Mouse (Mus musculus): ENCODE measurements around the gene Pole. TPM values are rescaled to one million over a fixed set of nuclear protein-coding genes. Genes with fewer than 3 reads are reported as not detected.

Gene Pole
- polyA plus RNA-seq, 1 experiment from 2014 or later = 45.2 TPM

GRCm38 (mm10) chr5:110379086-110379485 lies 93.0 kb downstream of the Pole start:
- Histone ChIP-seq H3K27me3 (no peaks in the 10 kb centered on the region), H3K4me3 (replicated peaks) (no peak overlapping the region), H3K4me2 (no peak overlapping the region), H3K27ac (no peak overlapping the region), H3K4me1 (replicated peaks) (0 out of 2 replicates have a peak, but pooled peaks cover under 1% of the 10 kb centered on the region), H3K36me3 (peaks cover 84% of the 10 kb centered on the region), H3K9me3 (no peaks in the 10 kb centered on the region), H3K9ac (replicated peaks) (no peak overlapping the region)
- WGBS = 81% methylated on average over 15 of the region's 15 CpGs
- no peak for ATAC-seq (ENCODE audit: insufficient number of reproducible peaks, insufficient read depth, low FRiP score, low TSS enrichment, low read depth)

- H3K27ac ChIP-seq = no peak overlapping the region
- no peak overlapping the region for H3K4me2 ChIP-seq
- WGBS = 83% methylated on average over 4 of the region's 4 CpGs
- H3K9ac ChIP-seq (replicated peaks) = no peak overlapping the region
- no peaks in the 10 kb centered on the region for H3K27me3 ChIP-seq
- H3K36me3 ChIP-seq = peaks cover 77% of the 10 kb centered on the region
- ATAC-seq (ENCODE audit: insufficient number of reproducible peaks, insufficient read depth, low FRiP score, low TSS enrichment, low read depth) = no peak
- no peaks in the 10 kb centered on the region for H3K9me3 ChIP-seq
- peaks cover 7% of the 10 kb centered on the region for H3K4me1 ChIP-seq (replicated peaks)
- H3K4me3 ChIP-seq (replicated peaks) = no peak overlapping the region
These were observed 93.7 kb downstream of the Pole start for GRCm38 (mm10) chr5:110379823-110380222.

- H3K9ac ChIP-seq (replicated peaks) = no peak overlapping the region
- no peak for ATAC-seq (ENCODE audit: insufficient number of reproducible peaks, insufficient read depth, low FRiP score, low TSS enrichment, low read depth)
- peaks cover 31% of the 10 kb centered on the region for H3K36me3 ChIP-seq
- H3K27me3 ChIP-seq = no peaks in the 10 kb centered on the region
- peak overlapping the region; percentile 58; the same call in 1 of the 2 replicates for H3K4me2 ChIP-seq
- H3K9me3 ChIP-seq = no peaks in the 10 kb centered on the region
- H3K27ac ChIP-seq = no peak overlapping the region
- WGBS = 85% methylated on average over 6 of the region's 6 CpGs
- H3K4me1 ChIP-seq (replicated peaks) = peaks cover 24% of the 10 kb centered on the region
- no peak overlapping the region for H3K4me3 ChIP-seq (replicated peaks)
These were observed 98.4 kb downstream of the Pole start for GRCm38 (mm10) chr5:110384491-110384890.

- peak overlapping the region; percentile 84 for H3K4me3 ChIP-seq (replicated peaks)
- H3K9ac ChIP-seq (replicated peaks) = peak overlapping the region; percentile 84; the same call in 1 of the 2 replicates
- ATAC-seq (ENCODE audit: insufficient number of reproducible peaks, insufficient read depth, low FRiP score, low TSS enrichment, low read depth) = no peak
- H3K27me3 ChIP-seq = no peaks in the 10 kb centered on the region
- 66% methylated on average over 4 of the region's 4 CpGs for WGBS
- H3K4me2 ChIP-seq = peak overlapping the region; percentile 58
- H3K27ac ChIP-seq = no peak overlapping the region
- H3K36me3 ChIP-seq = peaks cover 26% of the 10 kb centered on the region
- H3K9me3 ChIP-seq = no peaks in the 10 kb centered on the region
- peaks cover 24% of the 10 kb centered on the region for H3K4me1 ChIP-seq (replicated peaks)
These were observed 99.2 kb downstream of the Pole start for GRCm38 (mm10) chr5:110385263-110385662.

- Histone ChIP-seq H3K27ac (peak overlapping the region; percentile 66), H3K4me1 (replicated peaks) (peaks cover 24% of the 10 kb centered on the region), H3K4me2 (peak overlapping the region; percentile 58), H3K27me3 (no peaks in the 10 kb centered on the region), H3K4me3 (replicated peaks) (peak overlapping the region; percentile 84), H3K9ac (replicated peaks) (peak overlapping the region; percentile 84), H3K36me3 (peaks cover 12% of the 10 kb centered on the region; the same call in 1 of the 2 replicates), H3K9me3 (no peaks in the 10 kb centered on the region)
- ATAC-seq (ENCODE audit: insufficient number of reproducible peaks, insufficient read depth, low FRiP score, low TSS enrichment, low read depth) = peak; percentile 85
- under 1% methylated on average over 90 of the region's 90 CpGs for WGBS
These were observed 100.5 kb downstream of the Pole start for GRCm38 (mm10) chr5:110386371-110387330.

Other genes starting within 250 kb of the Pole start
- gene Gm17655, start 213.8 kb upstream of the Pole start, polyA plus RNA-seq (2016; fragmentation: Nextera tagmentation; extraction: Ambion mirVana) = 4.3 and 6.0 TPM in 2 replicates
- gene Gm35315, start 191.9 kb upstream of the Pole start, polyA plus RNA-seq (2016; fragmentation: Nextera tagmentation; extraction: Ambion mirVana) = 1.1 and 1.7 TPM in 2 replicates
- gene Plcxd1, start 186.3 kb upstream of the Pole start, polyA plus RNA-seq (2016; fragmentation: Nextera tagmentation; extraction: Ambion mirVana) = 1.8 and 2.0 TPM in 2 replicates
- 41.7 and 42.5 TPM in 2 replicates for gene Gtpbp6, start 178.1 kb upstream of the Pole start, polyA plus RNA-seq (2016; fragmentation: Nextera tagmentation; extraction: Ambion mirVana)
- gene Zfp605, start 176.2 kb upstream of the Pole start, polyA plus RNA-seq (2016; fragmentation: Nextera tagmentation; extraction: Ambion mirVana) = 5.0 and 5.1 TPM in 2 replicates
- gene Chfr, start 150.5 kb upstream of the Pole start, polyA plus RNA-seq (2016; fragmentation: Nextera tagmentation; extraction: Ambion mirVana) = 32.4 and 34.2 TPM in 2 replicates
- 25.1 and 26.6 TPM in 2 replicates for gene Golga3, start 109.6 kb upstream of the Pole start, polyA plus RNA-seq (2016; fragmentation: Nextera tagmentation; extraction: Ambion mirVana)
- gene Ankle2, start 55.3 kb upstream of the Pole start, polyA plus RNA-seq (2016; fragmentation: Nextera tagmentation; extraction: Ambion mirVana) = 41.3 and 43.2 TPM in 2 replicates
- gene Pgam5, start 16.4 kb upstream of the Pole start, polyA plus RNA-seq (2016; fragmentation: Nextera tagmentation; extraction: Ambion mirVana) = 87.7 and 88.1 TPM in 2 replicates
- 9.7 and 11.0 TPM in 2 replicates for gene Pxmp2, start 120 bp upstream of the Pole start, polyA plus RNA-seq (2016; fragmentation: Nextera tagmentation; extraction: Ambion mirVana)
- 0.74 and 1.1 TPM in 2 replicates for gene P2rx2, start 56.9 kb downstream of the Pole start, polyA plus RNA-seq (2016; fragmentation: Nextera tagmentation; extraction: Ambion mirVana)
- gene Lrcol1, start 58.4 kb downstream of the Pole start, polyA plus RNA-seq (2016; fragmentation: Nextera tagmentation; extraction: Ambion mirVana) = not detected in 2 replicates
- gene Fbrsl1, start 162.2 kb downstream of the Pole start, polyA plus RNA-seq (2016; fragmentation: Nextera tagmentation; extraction: Ambion mirVana) = 27.7 and 31.4 TPM in 2 replicates